Mouse (Mus musculus) ovary, postnatal 14 days (tissue): ENCODE data around the gene Pcsk5.

Source experiments
- DNase-seq: peaks from one replicate; pipeline ENCODE4 v3.0.0; 2022; ENCODE audit warnings: low spot score

Pcsk5 gene

DNA sequence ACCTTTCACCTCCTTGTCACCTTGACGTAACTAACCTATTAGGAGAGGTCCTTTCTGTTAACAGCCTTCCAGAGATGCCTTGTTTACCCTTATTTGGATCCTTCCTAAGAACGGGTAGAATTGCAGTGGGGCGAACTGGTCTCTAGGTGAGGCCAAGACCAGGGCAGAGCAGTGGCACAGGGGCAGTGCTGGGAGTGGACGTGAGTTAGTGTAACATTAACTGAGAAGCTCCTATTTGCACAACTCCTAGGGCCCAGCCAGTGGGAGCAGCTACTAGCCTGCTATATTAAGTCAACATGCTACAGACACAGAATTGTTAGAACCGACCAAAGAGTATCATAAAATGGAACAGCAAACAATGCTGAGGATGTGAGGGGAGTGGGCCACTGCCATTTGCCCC is 30.8 kb downstream of the Pcsk5 start:
- DNase-seq = no peak

DNA sequence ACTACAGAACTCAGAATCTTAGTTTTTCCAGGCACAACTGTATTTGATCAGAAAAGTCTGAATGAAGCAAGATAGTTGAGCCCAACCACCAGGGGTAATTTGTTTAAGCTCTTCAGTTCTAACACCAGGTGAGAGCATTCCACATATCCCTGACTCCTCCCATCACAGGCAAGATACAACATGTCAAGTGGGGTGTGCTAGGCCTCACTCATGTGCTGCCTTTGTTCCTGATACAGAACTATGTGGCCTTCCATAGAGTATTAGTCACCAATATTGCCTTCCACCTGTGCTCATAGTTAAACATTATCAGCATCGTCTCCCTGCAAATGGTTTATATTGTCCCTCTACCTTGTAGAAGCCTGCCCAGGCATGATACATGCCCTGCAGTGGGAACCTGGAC is 36.6 kb downstream of the Pcsk5 start:
- DNase-seq = no peak

DNA sequence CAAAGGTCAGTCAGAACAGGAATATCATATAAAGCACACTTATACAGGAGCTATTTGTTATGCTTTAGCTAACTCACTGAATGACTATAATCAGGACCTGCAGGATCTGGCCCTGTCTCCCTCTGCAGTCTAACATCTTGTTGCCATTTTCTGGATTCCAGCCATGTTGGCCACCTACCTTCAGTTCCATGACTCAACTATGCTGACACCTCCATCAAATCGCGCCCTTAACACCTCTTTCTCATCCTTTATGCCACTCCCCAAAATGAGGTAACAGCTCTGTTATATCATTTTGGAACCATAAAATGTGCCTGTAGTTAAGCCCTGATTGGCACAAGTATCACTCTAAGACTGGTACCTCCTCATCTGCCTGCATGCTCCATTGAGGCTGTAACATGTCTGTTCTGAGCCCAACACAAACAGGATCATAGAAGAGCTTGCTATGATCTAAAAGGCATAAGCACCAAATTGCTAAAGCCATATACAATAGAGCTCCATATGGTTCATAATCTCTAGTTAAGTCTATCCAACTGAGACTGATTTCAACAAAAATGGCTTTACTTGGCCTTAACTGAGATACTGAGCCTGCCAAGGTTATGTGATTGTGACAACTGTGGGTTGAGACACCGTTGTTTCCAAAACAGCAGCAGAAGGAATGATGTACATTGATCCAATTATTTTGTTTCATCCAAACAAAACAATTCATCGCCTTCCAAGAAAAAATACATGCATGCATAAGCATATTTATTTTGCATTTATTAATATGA is 37.8 kb downstream of the Pcsk5 start:
- DNase-seq = no peak

DNA sequence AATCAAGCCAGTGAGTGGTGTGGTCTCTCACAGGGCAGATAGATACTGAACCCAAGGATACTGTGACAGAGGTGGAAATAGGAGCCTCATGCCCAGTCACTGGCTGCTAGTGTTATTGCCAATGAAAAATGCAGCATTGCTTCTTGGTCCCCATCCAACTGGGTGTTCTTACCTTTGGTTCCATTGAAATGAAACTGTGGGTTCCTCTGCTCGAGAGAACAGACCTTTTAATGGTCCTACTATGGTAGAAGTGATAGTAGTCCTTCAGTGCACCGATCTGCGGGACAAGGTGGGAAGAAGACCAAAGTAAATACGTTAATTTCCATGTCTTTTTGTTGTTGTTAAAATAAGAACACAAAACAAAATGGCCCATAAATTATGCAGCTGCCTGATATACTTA is 44.0 kb downstream of the Pcsk5 start:
- no peak for DNase-seq

DNA sequence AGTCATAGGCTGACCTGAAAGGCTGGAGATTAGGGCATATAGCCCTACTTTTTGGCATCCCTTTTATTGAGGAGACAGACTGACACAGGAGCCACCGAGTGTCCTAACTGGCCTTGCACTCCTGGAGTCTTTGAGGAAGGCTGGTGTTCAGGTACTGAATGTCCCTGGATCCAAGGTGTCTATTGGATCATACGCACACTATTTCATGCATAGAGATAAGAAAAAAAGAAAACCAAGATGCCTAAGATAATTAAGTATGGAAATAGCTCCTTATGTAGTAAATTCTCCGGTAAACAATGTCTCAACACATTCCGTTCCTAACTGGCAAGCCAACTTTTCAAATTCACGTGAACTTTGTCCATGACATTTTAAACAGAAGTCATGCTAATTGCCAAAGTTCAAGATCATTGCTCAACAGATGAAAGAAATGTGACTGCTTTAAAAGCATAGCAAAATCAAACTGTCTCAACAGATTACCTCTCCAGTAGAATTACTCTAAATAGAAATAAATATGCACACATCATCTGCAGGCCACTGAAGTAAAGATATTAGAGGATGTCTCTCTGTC is 45.9 kb downstream of the Pcsk5 start:
- no peak for DNase-seq

DNA sequence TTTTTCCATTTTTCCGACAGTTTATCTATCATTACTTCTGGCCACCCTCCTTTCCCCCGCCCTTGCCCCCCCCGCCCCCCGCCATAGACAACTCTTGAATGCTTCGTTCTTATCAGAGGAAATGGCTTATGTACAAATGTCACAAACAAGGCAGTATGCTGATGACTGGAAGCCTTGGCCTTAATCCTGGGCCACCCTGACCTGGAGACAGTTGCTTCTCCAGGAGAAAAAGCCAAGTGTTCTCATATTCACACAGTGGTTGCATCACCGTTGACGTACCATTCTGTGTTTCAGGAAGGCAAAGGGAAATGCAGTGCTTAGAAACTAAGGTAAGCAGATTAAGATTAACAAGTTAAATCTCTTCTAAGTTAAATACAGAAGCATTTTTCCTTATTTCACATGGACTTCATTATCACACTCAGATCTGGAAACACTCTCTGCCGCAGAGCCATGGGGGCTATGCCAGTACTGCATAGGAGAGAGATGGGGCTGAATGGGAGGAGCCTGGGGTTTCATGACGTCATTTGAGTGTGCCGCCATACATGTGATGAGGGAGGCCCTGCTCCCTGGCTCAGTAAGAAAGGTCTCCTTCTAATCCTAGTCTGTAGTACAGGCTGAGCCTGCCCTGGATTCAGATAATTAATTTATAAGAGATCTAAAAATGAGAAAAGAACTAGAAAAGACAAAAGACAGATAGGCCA is 48.7 kb downstream of the Pcsk5 start:
- no peak for DNase-seq

DNA sequence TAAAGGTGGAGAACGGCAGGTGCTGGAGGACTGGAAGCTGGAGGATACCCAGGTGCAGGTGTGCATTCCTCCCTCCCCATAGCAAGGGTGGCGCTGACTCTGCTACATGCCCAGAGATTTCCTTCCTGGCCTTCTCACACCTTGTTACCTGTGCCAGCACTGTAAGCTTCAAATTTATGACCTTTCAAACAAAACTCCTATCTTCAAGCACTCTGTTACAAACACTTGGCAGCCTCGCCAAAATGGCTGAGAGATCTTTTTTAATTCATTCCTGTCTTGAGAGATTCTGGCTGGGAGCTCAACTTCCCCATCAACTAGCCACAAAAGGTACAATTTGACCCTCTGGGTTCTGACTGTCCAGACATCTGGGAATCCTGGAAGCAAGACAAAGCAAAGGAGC is 50.7 kb downstream of the Pcsk5 start:
- no peak for DNase-seq

DNA sequence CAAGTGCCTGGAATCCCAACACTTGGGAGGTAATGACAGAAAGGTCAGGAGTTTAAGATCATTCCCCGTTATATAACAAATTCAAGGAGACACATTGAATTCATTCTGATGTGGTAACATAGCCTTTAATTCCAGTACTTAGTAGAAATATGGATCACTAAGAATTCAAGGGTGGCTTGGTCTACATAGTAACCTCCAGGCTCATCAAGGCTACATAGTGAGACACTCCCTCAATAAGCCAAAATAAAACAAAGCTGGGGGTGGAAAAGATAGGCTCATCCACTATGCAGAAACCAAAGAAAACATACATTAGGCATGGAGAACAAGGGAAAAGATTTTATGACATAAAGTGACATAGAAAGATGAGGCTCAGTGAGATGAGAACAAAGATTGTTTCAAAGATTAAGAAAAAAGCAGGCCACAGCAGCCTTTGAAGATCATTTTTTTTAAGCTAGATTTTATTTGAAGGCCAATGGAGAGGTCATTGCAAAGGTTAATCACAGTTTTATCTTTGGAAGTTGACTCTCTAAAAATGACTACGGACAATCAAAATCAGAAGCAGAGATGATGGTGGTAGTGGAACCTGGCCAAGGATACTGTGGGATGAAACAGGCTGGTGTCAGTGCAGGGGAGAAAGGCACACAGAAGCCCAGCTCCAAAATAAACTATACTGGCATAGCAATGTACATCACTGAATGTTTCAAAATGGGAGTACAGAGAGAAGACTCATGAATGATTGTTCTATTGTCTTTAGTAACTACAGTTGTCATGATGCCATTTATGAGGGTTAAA is 52.8 kb downstream of the Pcsk5 start:
- DNase-seq = no peak

DNA sequence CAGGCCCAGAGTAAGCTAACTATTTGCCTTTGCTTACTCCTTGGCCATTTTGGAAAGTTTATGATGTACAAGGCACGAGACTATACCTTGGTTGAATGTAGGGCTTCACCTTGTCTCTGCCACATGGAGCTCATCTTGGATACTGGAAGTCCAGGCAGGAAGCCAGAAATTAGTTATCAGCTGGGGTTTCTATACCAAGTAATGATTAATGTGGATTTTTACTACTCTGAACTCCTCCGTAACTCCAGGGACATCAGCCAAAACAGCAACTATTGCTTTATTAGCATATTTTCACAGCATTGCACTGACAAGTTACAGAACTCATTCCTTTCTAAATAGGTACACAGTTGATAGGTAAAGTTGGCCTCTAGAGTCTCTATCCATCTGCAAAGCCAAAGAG is 54.2 kb downstream of the Pcsk5 start:
- DNase-seq = no peak

DNA sequence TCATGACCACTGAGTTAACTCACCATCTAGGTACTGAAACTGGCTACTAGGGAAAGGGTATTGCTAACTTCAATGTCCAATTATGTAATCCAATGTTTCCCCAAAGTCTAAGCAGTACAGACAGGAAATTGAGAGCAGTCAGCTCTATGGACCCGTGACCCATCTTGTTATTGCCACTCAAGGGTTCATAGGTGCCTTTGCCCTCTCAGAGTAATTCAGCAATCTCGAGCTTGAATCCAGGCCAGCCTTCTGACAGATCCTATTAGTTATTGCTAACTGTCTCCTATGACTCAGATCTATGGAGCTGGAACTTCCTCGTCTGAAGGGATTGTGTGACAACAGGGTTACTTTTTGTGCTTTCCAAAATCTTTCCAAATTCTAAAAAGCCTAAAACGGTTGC is 56.1 kb downstream of the Pcsk5 start:
- DNase-seq = no peak

DNA sequence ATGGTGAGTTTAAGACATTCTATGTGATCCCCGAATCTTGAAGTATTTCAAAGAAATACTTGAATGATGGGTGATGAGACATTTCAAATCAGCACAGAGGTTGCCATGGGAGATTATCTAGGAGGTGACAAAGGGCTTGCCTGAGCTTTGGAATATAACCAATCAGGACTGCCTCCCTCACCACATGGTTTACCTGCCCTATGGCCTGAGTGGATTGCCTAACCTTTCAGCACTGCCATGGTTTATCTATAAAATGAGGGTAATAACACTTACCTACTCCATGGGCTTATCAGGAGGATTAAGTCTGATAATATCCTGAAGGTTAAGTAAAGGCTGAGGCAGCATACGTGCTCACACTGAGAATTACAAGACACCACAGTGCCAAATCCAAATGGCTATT is 61.5 kb downstream of the Pcsk5 start:
- no peak for DNase-seq

DNA sequence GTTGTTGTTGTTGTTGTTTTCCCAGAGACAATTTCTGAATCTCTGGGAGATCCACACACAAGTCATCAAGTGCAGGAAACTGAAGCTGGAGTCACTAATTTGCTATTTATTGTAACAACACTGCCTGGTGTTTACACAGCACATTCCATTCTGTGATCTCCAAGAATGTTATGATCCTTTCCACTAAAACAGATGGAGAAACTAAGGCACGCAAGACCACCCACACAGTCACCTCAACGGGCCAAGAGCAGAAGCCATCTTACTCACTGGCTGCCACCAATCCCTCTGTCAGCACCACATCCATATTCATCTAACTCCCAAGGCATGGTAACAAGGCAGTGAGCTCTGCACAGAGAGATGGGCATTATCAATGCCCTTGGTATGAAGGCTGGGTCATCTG is 62.3 kb downstream of the Pcsk5 start:
- DNase-seq = no peak

DNA sequence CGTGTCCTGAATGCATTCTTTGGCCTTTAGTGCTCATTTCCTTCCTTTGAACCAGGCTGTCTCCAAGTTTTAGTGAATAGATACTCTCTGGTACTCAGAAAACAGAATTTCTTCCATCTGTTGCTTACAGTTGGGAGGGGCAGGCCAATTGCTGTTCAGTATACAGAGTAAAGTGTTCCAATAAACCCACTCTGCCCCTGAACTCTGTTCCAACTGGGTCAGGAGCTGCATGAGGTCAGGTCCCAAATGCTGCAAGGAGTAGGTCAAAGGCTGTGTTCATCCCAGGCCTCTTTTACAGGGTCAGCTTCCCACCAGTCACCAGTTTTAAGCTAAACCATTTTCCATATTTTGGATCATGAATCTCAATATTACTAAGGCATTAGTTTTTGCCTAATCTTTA is 63.4 kb downstream of the Pcsk5 start:
- no peak for DNase-seq

DNA sequence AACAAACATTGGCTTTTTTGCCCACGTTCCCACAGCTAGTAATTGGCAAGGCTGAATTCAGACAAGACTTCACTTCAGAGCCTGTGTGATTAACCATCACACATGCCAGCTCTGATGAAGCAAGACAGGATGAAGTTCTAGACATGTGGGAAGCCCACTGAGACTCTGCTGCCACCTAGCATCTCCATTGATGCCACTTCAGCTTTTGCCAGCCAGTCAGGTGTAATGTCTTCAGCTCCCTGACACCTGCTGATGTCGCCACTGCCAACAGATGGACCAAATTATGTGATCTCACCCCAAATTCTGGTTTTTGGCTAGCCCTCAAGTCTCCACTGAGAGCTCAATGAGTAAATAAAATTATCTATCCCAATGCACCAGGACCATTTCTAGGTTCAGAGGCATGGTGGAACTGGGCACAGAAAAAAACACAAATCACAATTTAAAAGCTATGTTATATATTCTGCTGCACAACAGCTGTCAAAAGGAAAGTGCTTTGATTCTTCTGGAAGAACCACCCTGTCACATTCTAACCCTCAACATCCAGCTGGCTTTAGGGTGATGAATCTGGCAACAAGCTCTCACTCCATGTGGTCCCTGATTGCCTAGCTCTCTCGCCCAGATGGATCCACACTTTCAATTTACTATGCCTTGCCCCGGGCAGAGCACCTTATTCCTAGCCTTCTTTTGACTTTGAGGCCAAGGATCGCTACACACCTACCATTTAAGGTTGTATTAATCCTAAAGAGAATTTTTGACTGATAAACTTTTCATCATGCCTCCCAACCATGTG is 67.6 kb downstream of the Pcsk5 start:
- no peak for DNase-seq

DNA sequence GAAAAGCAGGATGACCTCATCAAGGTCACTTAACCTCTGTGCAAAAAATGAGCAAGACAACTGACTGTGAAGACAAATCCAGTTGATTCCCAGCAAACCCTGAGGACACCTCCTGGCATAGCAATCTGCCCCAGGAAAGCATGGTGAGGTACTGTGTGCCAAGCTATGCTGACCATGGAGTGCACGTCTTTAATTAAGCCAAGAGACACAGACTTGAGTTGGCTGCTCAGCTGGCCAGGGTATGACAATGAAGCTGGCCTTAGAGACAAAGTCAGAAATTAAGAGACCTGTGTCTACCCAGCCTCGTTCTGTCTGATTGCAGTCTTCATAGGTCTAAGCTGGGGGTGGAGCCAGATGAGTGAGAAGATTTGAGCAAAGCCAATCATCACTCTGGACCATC is 72.4 kb downstream of the Pcsk5 start:
- no peak for DNase-seq

DNA sequence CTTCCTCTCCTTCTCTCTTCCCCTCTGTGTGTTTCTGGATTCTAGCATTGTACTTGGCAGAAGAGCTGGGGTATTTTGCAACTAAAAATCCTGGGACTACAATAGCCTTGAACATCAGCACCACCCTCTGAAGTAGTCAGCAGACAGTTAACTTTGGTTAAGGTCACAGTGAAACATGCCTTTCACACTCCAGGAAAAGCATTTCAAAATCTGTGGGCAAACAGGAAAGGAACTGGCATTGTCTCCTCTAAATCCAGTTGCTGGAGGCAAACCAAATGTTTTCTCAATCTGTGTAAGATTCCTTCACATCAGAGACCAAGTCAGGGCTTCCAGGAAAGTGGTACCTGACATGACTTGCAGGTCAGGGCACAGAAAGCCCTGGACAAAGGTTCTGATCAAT is 74.7 kb downstream of the Pcsk5 start:
- no peak for DNase-seq

DNA sequence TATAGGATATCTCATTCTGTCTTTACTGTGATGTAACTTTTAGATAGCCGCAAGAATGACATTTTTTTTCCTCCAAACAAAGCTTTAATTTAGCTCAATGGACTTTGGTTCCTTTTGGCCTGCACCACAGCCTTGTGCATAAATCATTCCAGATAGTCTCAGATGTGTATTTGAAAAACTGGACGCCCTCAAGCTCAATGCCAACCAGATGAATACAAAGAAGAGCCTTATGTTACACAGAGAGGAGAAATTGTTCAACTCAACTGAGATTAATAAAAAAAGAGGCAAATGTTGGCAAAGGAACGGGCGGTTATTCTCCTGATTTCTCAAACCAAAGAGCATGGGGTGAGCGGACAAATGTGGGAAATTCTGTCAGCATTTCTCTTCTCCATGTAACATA is 75.8 kb downstream of the Pcsk5 start:
- DNase-seq = no peak

DNA sequence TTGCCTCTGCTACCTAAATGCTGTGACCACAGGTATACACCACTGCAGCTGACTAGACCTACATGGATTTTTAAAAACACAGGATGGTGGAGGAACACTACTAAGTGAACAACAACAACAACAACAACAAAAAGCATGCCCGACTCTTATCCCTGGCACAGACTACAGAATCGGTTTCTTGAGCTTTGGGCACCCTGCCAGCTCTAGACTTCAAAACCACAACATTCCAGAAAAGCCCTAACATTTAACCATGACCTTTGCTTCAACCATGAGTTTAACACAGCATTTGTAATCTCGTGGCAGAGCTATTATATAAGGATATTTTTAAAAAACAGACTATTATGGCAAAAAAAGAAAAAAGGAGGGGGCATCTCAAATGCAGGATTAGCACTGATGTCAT is 84.6 kb downstream of the Pcsk5 start:
- no peak for DNase-seq

DNA sequence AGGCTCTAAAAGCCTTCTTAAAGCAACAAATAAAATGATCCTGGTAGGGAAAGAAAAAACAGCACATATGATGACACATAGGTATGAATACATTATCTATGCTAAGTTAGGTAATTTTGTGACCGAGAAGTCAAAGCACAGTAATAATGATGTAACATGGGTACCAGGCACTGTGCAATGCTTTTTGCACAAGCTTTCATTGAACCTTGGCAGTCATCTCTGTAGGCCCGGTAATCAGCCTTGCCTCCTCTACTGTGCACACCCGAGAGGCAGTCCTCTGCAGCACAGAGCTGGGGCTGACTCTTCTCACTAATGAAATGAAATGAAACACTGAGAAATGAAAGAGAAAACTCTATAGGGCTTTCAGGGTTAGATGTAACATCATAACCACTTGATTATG is 89.1 kb downstream of the Pcsk5 start:
- DNase-seq = no peak

DNA sequence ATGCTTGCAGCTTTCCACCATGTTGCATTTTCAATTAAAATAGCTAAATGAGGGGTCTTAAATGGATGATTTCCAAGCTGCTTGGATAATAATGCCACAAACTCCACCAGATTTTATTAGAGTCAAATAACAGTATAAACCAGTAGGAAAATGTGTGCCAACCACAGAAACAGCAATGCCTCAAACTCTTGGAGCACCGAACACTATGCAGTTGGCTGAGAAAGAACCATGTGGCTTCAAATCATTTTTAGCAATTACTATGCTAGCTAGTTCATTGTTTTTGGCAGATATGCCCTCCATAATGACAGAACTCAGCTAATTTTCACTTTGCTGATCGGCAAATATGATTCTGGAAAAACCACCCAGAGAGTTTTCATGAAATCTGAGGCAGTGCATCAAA is 92.1 kb downstream of the Pcsk5 start:
- no peak for DNase-seq

DNA sequence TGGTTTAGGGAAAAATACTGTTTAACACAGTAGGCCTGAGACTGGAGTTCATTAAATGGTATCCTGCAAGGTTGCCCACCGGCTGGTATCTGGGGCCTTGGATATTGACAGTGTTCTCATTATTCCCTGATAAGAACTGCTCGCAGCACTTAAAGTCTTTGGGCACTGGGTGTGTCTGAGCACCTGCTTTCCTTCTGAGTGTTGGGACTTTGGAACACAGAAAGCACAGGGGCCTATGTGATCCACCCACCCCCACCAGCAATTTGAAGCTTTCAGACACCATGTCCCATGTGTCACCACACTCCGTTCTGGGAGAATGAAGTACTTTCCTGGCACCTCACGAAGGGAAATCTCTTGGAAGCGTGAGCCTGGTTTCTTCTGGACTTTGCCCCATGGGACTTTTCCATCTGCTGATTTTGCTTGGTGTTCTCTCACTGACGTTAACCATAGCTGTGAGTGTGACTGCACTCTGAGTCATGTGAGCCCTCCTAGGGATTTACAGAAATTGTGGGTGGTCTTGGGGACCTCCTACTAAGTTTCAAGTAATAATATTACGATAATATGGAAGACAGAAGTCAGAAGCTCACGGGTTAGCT is 92.9 kb downstream of the Pcsk5 start:
- no peak for DNase-seq

DNA sequence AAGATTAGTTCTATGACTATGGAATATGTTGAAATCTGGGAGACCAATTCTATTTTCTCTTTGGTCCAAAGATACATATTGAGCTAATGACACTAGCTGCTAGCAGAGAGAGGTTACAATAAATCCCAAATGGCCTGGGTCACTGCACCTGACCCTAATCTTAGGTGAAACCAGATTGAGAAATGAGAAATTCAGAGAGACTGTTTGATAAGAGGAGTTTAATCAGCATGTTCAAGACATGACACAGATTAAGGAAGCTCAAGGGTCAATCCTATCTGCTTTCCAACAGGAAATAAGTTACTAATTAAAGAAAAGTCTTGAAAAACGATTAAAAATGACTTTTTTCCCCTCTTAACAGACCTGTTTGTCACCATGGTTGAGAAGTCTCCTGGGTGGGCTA is 96.0 kb downstream of the Pcsk5 start:
- DNase-seq = no peak
